In genomic region chr9:50723406-50723805, GRCm38 (mm10) we compare ENCODE assay signal across 8 mouse cellular contexts. TPM values are rescaled to one million over a fixed set of nuclear protein-coding genes. Genes with fewer than 3 reads are reported as not detected.
A peak's percentile ranks its signal among the peaks of the same experiment; 100 is the strongest.
DNase-seq lines count a peak whose midpoint lies in the region; ATAC-seq and TF ChIP-seq lines count a peak whose summit lies in the region.

No protein-coding gene starts in this region.

- no peaks in the 10 kb centered on the region for H3K79me2 ChIP-seq in liver, adult 2 months (ENCODE audit: control insufficient read depth, insufficient read depth, low read length)

- no peak overlapping the region for H3K4me2 ChIP-seq in liver, embryonic 12.5 days
- H3K4me2 ChIP-seq in heart, embryonic 14.5 days (ENCODE audit: low read length): peak overlapping the region; percentile 68
- H3K4me2 ChIP-seq in midbrain, embryonic 15.5 days: peak overlapping the region; percentile 25

- peak overlapping the region; percentile 22 for H3K27ac ChIP-seq in liver, adult 2 months (replicated peaks; ENCODE audit: insufficient read depth, low read depth, low read length)
- no peak overlapping the region for H3K27ac ChIP-seq in liver, embryonic 12.5 days
- peak overlapping the region; percentile 95 for H3K27ac ChIP-seq in heart, embryonic 14.5 days (replicated peaks in 1 of 2; ENCODE audit: control insufficient read depth in 1 of 2, insufficient read depth in 1 of 2, low read depth in 2 of 2, low read length in 2 of 2)
- peak overlapping the region; percentile 55; the same call in 1 of the 2 replicates for H3K27ac ChIP-seq in midbrain, embryonic 15.5 days

- H3K9ac ChIP-seq in liver, adult 2 months (ENCODE audit: low read depth, low read length): peak overlapping the region; percentile 26
- H3K9ac ChIP-seq in liver, embryonic 12.5 days: no peak overlapping the region
- H3K9ac ChIP-seq in heart, embryonic 14.5 days (ENCODE audit: low read length): peak overlapping the region; percentile 65
- H3K9ac ChIP-seq in midbrain, embryonic 15.5 days: no peak overlapping the region

- WGBS in liver, adult 2 months: 11% methylated on average over 7 of the region's 7 CpGs
- 61% methylated on average over 7 of the region's 7 CpGs for WGBS in liver, embryonic 12.5 days (ENCODE audit: insufficient replicate concordance)
- WGBS in heart, embryonic 14.5 days: 4% methylated on average over 7 of the region's 7 CpGs
- WGBS in midbrain, embryonic 15.5 days: 52% methylated on average over 7 of the region's 7 CpGs

- no peaks in the 10 kb centered on the region for H3K36me3 ChIP-seq in liver, adult 2 months (ENCODE audit: control insufficient read depth, insufficient read depth, low read length)
- no peaks in the 10 kb centered on the region for H3K36me3 ChIP-seq in liver, embryonic 12.5 days
- no peaks in the 10 kb centered on the region for H3K36me3 ChIP-seq in heart, embryonic 14.5 days (ENCODE audit: control insufficient read depth, insufficient read depth, low read length)
- H3K36me3 ChIP-seq in midbrain, embryonic 15.5 days (replicated peaks): no peaks in the 10 kb centered on the region

- peak; percentile 86 for DNase-seq in liver, adult 2 months (ENCODE audit: extremely low read depth, low read depth, low spot score)
- DNase-seq in cerebellum, postnatal 14 days: peak; percentile 95 to 96
- peak; percentile 71 to 81 for DNase-seq in layer of hippocampus, adult 8-10 months (ENCODE audit: low spot score in 2 of 2)
- DNase-seq in c-Kit-positive CD71-positive TER-119-positive erythroid progenitor cells, embryonic 14.5 days (ENCODE audit: low spot score): no peak
- no peak for DNase-seq in embryo, embryonic 10 days (ENCODE audit: low spot score)

- peaks cover 12% of the 10 kb centered on the region for H3K4me1 ChIP-seq in liver, adult 2 months (ENCODE audit: control insufficient read depth, insufficient read depth, low read length)
- peaks cover 8% of the 10 kb centered on the region; the same call in 1 of the 2 replicates for H3K4me1 ChIP-seq in liver, embryonic 12.5 days
- peaks cover 33 to 52% of the 10 kb centered on the region in 2 experiments for H3K4me1 ChIP-seq in heart, embryonic 14.5 days (ENCODE audit: control insufficient read depth in 2 of 2, insufficient read depth in 2 of 2, low read length in 2 of 2)
- peaks cover 54% of the 10 kb centered on the region for H3K4me1 ChIP-seq in midbrain, embryonic 15.5 days

- no peak for TF ChIP-seq POLR2A in liver, adult 2 months (IDR thresholded peaks at IDR 0.05; ENCODE audit: extremely low read depth, insufficient read depth, low read length)

- no peaks in the 10 kb centered on the region for H3K9me3 ChIP-seq in liver, embryonic 12.5 days (replicated peaks)
- no peaks in the 10 kb centered on the region for H3K9me3 ChIP-seq in heart, embryonic 14.5 days (ENCODE audit: control insufficient read depth, low read length)
- no peaks in the 10 kb centered on the region for H3K9me3 ChIP-seq in midbrain, embryonic 15.5 days

- H3K4me3 ChIP-seq in liver, adult 2 months (ENCODE audit: insufficient read depth, low read depth, low read length): no peak overlapping the region
- H3K4me3 ChIP-seq in liver, embryonic 12.5 days: no peak overlapping the region
- H3K4me3 ChIP-seq in heart, embryonic 14.5 days (ENCODE audit: control insufficient read depth in 1 of 2, insufficient read depth in 1 of 2, low read depth in 1 of 2, low read length in 2 of 2): peak overlapping the region; percentile 25 to 30; a peak in 3 of 4 replicates
- H3K4me3 ChIP-seq in midbrain, embryonic 15.5 days: no peak overlapping the region

- ATAC-seq in liver, embryonic 12.5 days: no peak
- 0 out of 2 replicates have a peak, but pooled peaks have one; percentile 45 for ATAC-seq in heart, embryonic 14.5 days (ENCODE audit: insufficient number of reproducible peaks, insufficient read depth, low FRiP score, low read depth)
- ATAC-seq in midbrain, embryonic 15.5 days (replicated peaks): no peak

- H3K27me3 ChIP-seq in liver, adult 2 months (ENCODE audit: control insufficient read depth, insufficient read depth, low read length): peaks cover 5% of the 10 kb centered on the region
- peaks cover 56% of the 10 kb centered on the region for H3K27me3 ChIP-seq in liver, embryonic 12.5 days (replicated peaks)
- no peaks in the 10 kb centered on the region for H3K27me3 ChIP-seq in heart, embryonic 14.5 days (ENCODE audit: control insufficient read depth, insufficient read depth, low read length)
- H3K27me3 ChIP-seq in midbrain, embryonic 15.5 days (replicated peaks): no peaks in the 10 kb centered on the region

- TF ChIP-seq CTCF in liver, adult 2 months (IDR thresholded peaks at IDR 0.05; ENCODE audit: low read depth, low read length): no peak

RNA-seq across cellular contexts. Expression of gene Dixdc1, which starts 15.9 kb away (rescaled TPM):
- total RNA-seq in liver, adult 2 months (2014; rRNA removed): 20.3 and 22.8 TPM in 2 replicates
- 3.7 and 4.6 TPM in 2 replicates for polyA plus RNA-seq in liver, adult 2 months (2012; rRNA removed)
- polyA plus RNA-seq in liver, embryonic 12.5 days (2016; fragmentation: Nextera tagmentation; extraction: Ambion mirVana): 1.1 and 1.2 TPM in 2 replicates
- 11.9 and 12.5 TPM in 2 replicates for polyA plus RNA-seq in heart, embryonic 14.5 days (2014; fragmentation: Nextera tagmentation; extraction: Ambion mirVana)
- total RNA-seq in layer of hippocampus, adult 8-10 months (2022): 100 to 1,000 TPM in 2 of 4 experiments, 10 to 100 TPM in 2; 67.3 to 107 (median 93.0) TPM
- 33.0 and 37.9 TPM in 2 replicates for polyA plus RNA-seq in midbrain, embryonic 15.5 days (2015; fragmentation: Nextera tagmentation; extraction: Ambion mirVana)

RNA-seq across cellular contexts. Expression of gene 2310030G06Rik, which starts 22.9 kb away (rescaled TPM):
- 14.9 and 15.7 TPM in 2 replicates for total RNA-seq in liver, adult 2 months (2014; rRNA removed)
- polyA plus RNA-seq in liver, adult 2 months (2012; rRNA removed): 13.9 and 14.9 TPM in 2 replicates
- 2.0 and 2.5 TPM in 2 replicates for polyA plus RNA-seq in liver, embryonic 12.5 days (2016; fragmentation: Nextera tagmentation; extraction: Ambion mirVana)
- 10.3 and 11.4 TPM in 2 replicates for polyA plus RNA-seq in heart, embryonic 14.5 days (2014; fragmentation: Nextera tagmentation; extraction: Ambion mirVana)
- total RNA-seq in layer of hippocampus, adult 8-10 months (2022): 1 to 10 TPM in 3 of 4 experiments, under 1 TPM in 1; 0.96 to 2.3 (median 1.8) TPM
- 1.5 and 2.3 TPM in 2 replicates for polyA plus RNA-seq in midbrain, embryonic 15.5 days (2015; fragmentation: Nextera tagmentation; extraction: Ambion mirVana)

RNA-seq across cellular contexts. Expression of gene Cryab, which starts 27.7 kb away (rescaled TPM):
- 1.3 and 2.4 TPM in 2 replicates for total RNA-seq in liver, adult 2 months (2014; rRNA removed)
- 5.5 and 6.6 TPM in 2 replicates for polyA plus RNA-seq in liver, adult 2 months (2012; rRNA removed)
- polyA plus RNA-seq in liver, embryonic 12.5 days (2016; fragmentation: Nextera tagmentation; extraction: Ambion mirVana): 6.6 and 7.8 TPM in 2 replicates
- 1,286 and 1,345 TPM in 2 replicates for polyA plus RNA-seq in heart, embryonic 14.5 days (2014; fragmentation: Nextera tagmentation; extraction: Ambion mirVana)
- 100 to 1,000 TPM; 136 to 196 (median 167) TPM for total RNA-seq in layer of hippocampus, adult 8-10 months (2022)
- polyA plus RNA-seq in midbrain, embryonic 15.5 days (2015; fragmentation: Nextera tagmentation; extraction: Ambion mirVana): 10.7 and 11.8 TPM in 2 replicates

RNA-seq across cellular contexts. Expression of gene Hspb2, which starts 28.7 kb away (rescaled TPM):
- total RNA-seq in liver, adult 2 months (2014; rRNA removed): 0.55 TPM in 1 of 2 replicates, not detected in the other
- 0.88 and 1.1 TPM in 2 replicates for polyA plus RNA-seq in liver, adult 2 months (2012; rRNA removed)
- polyA plus RNA-seq in liver, embryonic 12.5 days (2016; fragmentation: Nextera tagmentation; extraction: Ambion mirVana): 0.82 and 1.2 TPM in 2 replicates
- 312 and 322 TPM in 2 replicates for polyA plus RNA-seq in heart, embryonic 14.5 days (2014; fragmentation: Nextera tagmentation; extraction: Ambion mirVana)
- 1 to 10 TPM in 2 of 4 experiments, under 1 TPM in 1, not detected in 1; 0.91 to 2.1 (median 1.5) TPM for total RNA-seq in layer of hippocampus, adult 8-10 months (2022)
- polyA plus RNA-seq in midbrain, embryonic 15.5 days (2015; fragmentation: Nextera tagmentation; extraction: Ambion mirVana): 0.87 and 1.1 TPM in 2 replicates

RNA-seq across cellular contexts. Expression of gene Fdxacb1, which starts 44.6 kb away (rescaled TPM):
- 4.2 and 4.7 TPM in 2 replicates for total RNA-seq in liver, adult 2 months (2014; rRNA removed)
- 2.5 and 2.6 TPM in 2 replicates for polyA plus RNA-seq in liver, adult 2 months (2012; rRNA removed)
- polyA plus RNA-seq in liver, embryonic 12.5 days (2016; fragmentation: Nextera tagmentation; extraction: Ambion mirVana): 11.5 and 13.7 TPM in 2 replicates
- polyA plus RNA-seq in heart, embryonic 14.5 days (2014; fragmentation: Nextera tagmentation; extraction: Ambion mirVana): 9.0 and 9.1 TPM in 2 replicates
- 10 to 100 TPM in 1 of 4 experiments, 1 to 10 TPM in 3; 5.4 to 10.9 (median 6.7) TPM for total RNA-seq in layer of hippocampus, adult 8-10 months (2022)
- polyA plus RNA-seq in midbrain, embryonic 15.5 days (2015; fragmentation: Nextera tagmentation; extraction: Ambion mirVana): 12.0 and 12.3 TPM in 2 replicates

Comparison
In these comparisons a context has a peak if more than half of its experiments do, and no peak if none do; other contexts are left out.
1. H3K9ac ChIP-seq: peak in liver, adult 2 months (single experiment) and heart, embryonic 14.5 days (single experiment); none in liver, embryonic 12.5 days (single experiment) and midbrain, embryonic 15.5 days (single experiment).
2. DNase-seq: peak in liver, adult 2 months (single experiment), cerebellum, postnatal 14 days (2 of 2) and layer of hippocampus, adult 8-10 months (2 of 2); none in c-Kit-positive CD71-positive TER-119-positive erythroid progenitor cells, embryonic 14.5 days (single experiment) and embryo, embryonic 10 days (single experiment).
3. H3K4me3 ChIP-seq: peak in heart, embryonic 14.5 days (2 of 2); none in liver, adult 2 months (single experiment), liver, embryonic 12.5 days (single experiment) and midbrain, embryonic 15.5 days (single experiment).
4. RNA of gene Cryab, which starts 27.7 kb away (polyA plus RNA-seq): 1,286 to 1,345 TPM in heart, embryonic 14.5 days; 10.7 to 11.8 TPM in midbrain, embryonic 15.5 days, 6.6 to 7.8 TPM in liver, embryonic 12.5 days and 5.5 to 6.6 TPM in liver, adult 2 months; every median in the first group is over 100 times any median in the second.